Mouse (Mus musculus) liver, postnatal 0 days (tissue): Measurements from ENCODE around the gene Fam92b.

ENCODE experiments used
- CTCF ChIP-seq: sonication (generic); IDR thresholded peaks from 2 replicates; pipeline ENCODE4 v1.5.1; 2016; ENCODE audit warnings: antibody characterized with exemption, low read depth
- EP300 ChIP-seq: IDR thresholded peaks from 2 replicates; pipeline ENCODE4 v1.6.1; 2016; ENCODE audit warnings: antibody characterized with exemption, low read depth, mild to moderate bottlenecking

DNA sequence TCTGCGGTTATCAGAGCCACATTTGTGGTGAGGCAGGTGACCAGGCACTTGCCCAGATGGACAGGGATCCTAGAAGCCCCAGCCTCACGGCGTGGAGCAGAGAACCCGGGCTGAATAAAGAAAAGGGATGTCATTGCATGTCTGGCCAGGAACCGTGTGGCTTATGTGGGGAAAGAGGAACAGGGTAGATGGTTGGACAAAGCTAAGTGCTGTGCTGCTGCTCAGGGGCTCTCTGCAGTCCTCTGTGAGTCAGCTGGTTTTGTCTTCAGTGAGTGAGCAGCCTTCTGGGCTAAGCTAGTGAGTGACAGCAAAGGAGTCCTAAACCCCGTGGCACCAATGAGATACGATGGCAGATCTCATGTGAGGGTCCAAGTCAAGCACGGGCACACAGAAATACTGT is 46.1 kb downstream of the Fam92b start:
- TF ChIP-seq CTCF (no peak), EP300 (no peak)
